Mouse (Mus musculus) T-helper 1 cell (primary cell): Measurements from ENCODE around the gene Spin2c.

Source experiments
- in situ Hi-C: fragments of 300-600 bp; cut with MboI, MseI; formaldehyde crosslinking; loops from one replicate; pipeline ENCODE4 v1.15.1; 2025; ENCODE audit warnings: high pct_unique_total_duplicates

Gene Spin2c

DNA sequence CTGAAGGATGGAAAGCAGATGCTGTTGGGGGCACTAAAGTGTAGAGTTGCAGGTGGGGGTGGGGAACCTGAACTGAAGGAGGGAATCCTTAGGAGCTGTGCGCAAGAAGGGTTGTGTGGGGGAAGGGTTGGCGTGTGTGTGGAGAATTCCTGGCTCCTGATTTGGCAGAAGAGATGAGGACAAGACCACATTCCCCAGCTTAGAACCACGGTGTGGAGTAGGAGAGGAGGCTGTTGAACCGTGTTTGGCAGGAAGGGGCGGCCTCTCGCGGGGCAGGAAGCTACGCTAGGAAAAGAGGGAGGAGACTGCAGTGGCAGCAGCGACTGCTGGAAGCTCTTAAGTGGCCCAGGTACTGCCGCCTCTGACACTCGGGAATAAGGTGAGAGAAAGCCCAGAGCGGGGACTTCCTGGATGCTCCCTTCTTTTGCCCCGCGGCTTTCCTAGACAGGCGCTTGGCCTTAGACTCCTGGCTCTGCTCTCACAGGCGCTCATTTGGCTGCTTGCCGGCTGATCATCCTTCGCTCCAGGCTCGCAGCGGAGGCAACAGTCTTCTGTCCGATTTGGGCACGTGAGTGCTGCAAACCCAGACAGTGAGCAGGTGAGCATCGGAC lies at the start of gene Spin2c:
TSS of gene Spin2c (plus strand) at position 275 of the 611 bp plus-strand sequence.
- in situ Hi-C loops: no loop called here

DNA sequence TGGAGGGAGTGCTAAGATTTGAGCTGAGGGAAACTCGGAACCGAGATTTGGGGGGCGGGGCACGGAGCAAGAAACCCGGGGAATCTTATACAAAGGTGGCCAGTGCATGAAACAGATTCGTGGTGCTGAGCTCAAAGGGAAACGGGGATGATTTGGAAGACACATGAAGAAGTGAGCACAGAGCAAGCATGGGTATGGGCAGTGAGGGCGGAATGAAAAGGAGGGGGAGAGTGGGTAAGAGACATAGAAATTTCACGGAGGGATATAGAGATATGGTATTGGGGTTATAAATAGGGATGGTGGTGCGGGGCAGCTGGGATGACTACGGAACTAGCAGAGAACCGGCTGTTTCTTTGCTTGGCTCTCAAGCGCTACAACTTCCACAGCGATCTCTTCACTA lies 581 bp downstream of the Spin2c start:
- in situ Hi-C loops: no loop called here
